Mouse (Mus musculus): ENCODE data around the gene Mki67.

Mki67 gene

DNA sequence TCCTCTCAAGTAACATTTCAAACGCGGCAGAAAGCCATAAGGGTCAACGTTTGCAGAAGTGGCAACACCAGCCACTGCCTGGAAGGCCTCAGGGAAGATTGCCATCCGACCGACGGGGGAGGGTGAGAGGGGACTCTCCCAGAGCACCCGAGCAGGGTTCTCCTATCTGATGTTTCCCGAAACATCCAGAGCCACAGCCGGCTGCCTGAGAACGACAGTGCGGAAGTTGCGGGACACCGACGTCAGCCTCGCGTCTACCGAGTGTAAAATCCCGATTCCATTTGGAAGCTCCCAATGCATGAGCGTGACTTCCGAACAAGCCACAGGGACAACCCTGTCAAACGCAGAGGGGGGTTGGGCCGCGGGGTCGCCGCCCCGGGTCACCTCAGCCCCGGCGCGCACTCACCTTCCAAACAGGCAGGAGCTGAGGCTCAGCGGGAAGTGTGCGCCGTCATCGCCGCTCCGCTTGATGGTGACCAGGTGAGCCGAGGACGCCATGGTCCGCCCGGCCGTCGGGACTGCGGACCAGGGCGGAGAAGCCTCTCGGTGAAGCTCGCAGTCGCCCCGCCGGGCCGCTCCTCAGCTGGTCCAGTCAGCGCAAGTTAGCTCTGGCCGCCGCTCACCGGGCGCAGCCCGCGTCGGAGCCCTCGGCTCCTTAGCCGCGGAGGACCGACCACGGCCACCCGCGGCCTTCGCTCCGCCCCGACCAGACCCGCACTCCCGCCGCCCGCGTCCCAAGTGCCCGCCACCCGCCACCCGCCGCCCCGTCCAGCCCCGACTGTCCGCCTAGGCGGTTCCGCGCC, at the start of gene Mki67:
Gene Mki67, minus strand, starts transcription at position 720 of the 803 bp plus-strand sequence.
- DNase-seq (ENCODE audit: low spot score in 2 of 2): peak; percentile 34 to 35

DNA sequence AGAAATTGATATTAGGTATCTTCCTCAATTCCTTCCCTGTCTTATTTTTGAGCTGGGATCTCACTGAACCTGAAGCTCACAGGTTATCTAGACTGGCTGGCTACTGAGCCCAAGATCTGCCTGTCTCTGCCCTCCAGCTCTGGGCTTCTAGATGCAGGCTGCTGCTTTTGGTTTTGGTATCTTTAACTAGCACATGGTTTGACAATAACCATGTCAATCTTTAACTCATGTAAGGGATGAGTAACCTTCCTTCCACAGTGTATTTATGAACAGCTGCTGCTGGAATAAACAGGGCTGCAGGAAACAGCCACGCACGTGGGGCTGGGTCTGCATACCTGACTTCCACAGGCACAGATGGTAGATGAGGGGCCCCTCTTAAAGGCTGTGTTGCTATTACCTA, 47.1 kb upstream of the Mki67 start:
- DNase-seq (ENCODE audit: low spot score in 2 of 2): no peak

DNA sequence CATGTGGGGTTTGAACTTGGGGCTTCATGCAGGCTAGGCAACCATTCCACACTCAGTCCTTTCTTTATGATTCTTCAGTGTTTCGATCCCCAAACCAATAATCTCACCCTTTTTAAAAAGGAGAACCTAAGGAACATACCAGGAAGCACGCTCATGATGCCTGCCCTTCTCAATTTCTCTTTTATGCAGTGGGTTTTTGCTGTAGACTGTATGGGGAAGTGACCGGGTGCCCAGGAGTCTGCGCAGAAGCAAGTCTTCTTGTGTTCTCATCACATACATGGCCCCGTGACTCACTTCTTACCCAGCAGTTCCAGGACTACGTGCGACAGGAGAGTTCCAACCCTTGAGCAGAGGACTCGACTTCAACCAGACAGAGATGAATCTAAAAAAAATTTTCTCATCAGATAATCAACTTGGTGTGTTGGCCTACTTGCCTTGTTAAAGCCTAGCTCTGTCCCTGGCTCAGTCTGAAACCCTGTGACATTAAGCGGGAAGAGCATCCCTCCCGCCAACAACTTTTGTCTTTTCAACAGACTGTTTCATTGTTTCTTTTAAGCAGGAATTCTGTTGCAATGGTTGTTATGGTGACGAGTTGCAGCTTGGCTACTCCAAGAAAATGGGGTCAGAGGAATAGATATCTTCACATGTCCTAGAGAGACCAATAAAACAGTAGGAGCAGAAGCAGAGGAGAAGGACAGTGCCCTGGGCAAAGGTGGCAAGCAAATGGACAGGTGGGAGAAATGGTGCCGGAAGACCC, 42.8 kb upstream of the Mki67 start:
- no peak for DNase-seq (ENCODE audit: low spot score in 2 of 2)

DNA sequence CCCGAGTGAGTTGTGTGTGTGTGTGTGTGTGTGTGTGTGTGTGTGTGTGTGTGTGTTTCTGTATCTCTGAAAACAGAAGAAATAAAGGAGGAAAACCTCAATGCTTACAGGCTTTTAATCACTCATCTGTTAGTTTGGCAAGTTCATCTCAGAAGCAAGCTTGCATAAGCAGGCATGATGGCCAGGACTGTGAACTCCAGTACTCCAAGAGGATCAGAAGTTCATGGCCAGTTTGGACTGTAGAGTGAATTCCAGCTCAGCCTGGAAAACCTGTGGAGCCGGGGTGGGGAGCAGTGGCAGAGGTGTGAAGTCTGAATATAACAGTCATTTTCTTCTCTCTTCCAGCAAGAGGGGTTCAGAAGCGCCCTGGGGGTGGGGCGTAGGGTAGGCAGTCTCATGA, 42.0 kb upstream of the Mki67 start:
- DNase-seq (ENCODE audit: low spot score in 2 of 2): no peak

DNA sequence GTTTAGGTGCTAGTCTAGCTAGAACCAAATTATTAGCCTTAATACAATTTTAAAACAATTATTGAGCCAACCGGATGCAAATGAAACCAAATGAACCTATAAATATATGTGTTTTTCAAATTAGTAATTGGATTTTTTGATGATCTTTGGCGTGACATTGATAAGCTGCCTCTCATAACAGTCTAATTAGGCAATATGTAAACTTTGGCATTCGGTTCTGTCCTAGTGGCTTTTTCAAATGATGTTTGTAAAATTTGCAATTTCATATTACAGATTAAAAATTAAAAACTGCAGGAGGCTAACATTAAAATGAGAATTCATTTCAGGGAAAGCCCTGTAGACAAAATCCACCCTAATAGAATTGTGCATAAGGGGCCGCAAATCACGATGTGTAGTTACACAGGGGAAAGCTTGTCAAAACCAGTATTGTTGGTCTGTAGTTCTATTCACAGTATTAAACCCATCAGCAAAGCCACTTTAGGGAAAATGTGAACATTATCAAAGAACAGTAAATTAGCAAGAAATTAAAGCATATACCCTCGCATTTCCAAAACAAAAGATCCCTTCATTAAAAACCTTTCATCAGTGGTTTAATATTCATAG, 40.9 kb upstream of the Mki67 start:
- no peak for DNase-seq (ENCODE audit: low spot score in 2 of 2)

DNA sequence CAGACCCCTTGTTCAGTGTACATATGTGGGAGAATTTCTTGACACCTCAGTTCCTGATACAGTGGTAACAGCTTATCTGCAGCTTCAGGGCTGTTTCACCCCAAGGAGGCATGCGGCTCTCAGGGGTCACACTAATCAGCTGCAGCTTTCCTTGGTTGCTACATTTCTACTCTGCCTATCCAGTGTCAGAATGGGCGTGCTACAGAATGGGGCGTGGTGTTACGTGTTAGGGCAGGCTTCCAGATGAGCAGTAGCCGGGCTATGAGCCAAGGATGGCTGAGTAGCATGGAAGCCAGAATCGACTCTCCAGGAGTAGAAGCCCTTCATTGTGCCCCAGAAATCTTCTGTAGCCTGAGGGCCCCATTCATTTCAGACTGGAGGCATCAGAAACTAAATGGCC, 32.8 kb upstream of the Mki67 start:
- peak; percentile 51 to 53 for DNase-seq (ENCODE audit: low spot score in 2 of 2)

DNA sequence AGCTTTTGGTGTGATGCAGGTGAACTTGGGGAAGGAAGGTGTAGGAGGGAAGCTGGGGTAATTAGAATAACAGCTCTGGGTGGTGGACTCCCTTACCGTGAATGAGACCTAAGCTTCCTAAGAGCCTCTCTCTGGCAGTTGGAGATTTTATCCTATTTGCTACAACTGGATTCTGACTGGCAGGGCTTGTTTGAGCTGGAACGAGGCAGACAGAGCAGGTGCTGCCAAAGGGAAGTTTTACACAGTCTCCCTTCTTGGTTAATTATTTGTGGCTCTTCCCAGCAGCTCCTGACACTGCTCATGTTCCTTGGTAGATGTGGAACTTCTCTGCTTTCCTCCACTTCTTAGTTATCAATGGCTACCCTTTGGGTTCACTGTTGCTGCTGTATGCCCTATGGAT, 30.9 kb upstream of the Mki67 start:
- DNase-seq (ENCODE audit: low spot score in 2 of 2): no peak

DNA sequence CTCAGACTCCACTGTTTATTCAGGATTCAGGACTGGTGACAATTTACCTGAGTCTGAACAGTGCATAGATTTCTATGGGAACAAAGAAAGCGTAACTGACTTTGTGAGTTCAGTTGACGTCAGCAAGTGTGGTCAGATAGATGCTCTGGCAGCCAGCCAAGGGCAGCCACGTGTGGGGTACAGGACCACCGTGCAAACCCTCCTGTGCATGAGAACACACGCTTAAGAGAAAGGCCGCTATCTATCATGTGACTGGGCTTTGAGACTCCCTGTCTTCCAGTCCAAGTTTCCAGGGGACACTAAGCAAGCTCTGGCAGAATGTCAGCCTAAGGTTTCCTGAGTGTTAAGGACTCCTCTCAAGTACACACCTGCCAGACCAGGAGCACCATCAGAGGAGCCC, 30.4 kb upstream of the Mki67 start:
- DNase-seq (ENCODE audit: low spot score in 2 of 2): no peak

DNA sequence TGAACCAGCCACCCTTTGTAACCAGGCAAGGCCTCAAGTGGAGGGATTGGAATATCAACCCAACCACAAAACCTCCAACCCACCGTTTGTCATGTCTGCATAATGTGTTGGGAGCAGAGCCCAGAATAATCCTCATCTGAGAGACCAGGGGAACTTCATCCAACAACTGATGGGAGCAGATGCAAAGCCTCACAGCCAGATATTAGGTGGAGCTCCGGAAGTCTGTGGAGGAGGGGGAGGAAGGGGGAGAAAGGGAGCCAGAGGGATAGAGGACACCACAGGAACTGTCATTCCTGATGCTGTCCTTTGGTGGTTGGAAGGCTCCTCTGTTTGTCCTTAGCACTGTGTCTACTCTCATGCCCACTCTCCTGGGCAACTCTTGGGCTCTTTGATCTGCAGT, 28.9 kb upstream of the Mki67 start:
- no peak for DNase-seq (ENCODE audit: low spot score in 2 of 2)

DNA sequence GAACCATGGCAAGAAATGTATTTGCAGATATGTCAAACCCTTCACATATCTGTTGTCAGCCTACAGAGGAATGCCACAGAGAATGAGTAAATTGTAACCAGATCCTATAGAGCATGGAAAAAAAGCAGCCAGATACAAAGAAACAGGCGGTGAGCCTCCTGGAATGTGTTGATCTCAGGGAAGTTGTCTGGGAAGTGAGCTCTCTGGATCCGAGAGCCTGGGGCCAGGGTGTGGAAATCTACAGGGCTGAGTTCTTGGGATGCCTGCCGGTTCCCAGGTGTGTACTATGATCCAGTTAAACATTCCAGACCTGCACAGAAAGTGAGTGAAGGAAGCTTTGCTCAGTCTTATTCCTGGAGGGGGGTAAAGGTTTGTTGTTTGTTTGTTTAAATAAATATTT, 24.3 kb upstream of the Mki67 start:
- DNase-seq (ENCODE audit: low spot score in 2 of 2): no peak

DNA sequence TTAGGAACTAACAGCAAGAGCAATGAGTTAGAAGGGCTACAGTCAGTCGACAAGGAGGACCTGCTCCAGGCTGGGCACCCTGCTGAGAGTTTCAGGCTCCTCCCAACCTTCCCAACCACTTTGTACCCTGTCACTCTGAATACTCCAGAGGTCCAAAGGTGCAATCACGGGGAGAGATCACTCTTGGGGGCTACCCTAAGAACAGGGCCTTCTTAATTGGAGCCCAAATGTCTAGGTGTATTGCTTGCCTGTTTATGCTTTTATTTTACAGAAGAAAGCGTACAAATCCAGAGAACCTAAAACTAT, 20.4 kb upstream of the Mki67 start:
- no peak for DNase-seq (ENCODE audit: low spot score in 2 of 2)

DNA sequence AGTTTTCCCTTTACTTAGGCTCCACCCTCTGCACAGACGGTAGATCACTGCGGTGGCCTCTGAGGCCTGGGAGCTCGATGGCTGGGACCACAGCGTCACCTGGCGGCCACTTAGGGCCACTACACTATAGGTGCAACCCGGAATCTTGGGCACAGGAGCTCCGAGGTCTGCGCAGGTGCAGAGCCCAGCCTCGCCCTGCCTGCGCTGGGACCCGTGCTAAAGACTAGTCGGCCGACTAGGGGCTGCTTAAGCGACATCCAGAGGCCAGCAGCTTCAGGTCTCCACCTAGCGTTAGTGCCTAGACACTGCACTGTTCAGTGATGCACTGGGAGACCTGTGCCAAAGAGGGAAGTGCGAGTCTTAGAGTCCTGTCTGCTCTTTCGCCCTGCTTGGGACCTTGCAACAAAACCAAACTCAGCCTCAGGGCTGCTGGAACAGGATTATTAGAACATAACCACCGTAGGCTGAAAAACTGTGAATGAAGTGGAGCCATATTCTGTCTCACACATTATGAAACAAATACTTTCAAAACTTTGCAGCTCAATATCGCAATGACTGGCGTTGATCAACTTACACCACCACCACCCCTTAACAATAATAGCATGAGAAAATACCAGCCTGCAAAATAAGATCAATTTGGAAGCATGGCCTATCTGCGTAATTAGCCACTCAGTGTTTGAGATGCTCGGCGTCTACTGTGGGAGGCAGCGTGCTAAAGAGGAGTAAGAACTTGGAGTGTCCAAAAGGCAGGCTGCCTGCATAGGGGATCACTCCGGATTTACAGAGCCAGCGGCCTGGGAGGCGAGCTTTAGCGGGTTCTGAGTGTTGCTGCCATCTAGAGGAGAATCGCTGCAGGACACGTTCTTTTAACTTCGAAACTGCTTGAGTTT, 19.8 kb upstream of the Mki67 start:
- peak; percentile 85 to 90 for DNase-seq (ENCODE audit: low spot score in 2 of 2)

DNA sequence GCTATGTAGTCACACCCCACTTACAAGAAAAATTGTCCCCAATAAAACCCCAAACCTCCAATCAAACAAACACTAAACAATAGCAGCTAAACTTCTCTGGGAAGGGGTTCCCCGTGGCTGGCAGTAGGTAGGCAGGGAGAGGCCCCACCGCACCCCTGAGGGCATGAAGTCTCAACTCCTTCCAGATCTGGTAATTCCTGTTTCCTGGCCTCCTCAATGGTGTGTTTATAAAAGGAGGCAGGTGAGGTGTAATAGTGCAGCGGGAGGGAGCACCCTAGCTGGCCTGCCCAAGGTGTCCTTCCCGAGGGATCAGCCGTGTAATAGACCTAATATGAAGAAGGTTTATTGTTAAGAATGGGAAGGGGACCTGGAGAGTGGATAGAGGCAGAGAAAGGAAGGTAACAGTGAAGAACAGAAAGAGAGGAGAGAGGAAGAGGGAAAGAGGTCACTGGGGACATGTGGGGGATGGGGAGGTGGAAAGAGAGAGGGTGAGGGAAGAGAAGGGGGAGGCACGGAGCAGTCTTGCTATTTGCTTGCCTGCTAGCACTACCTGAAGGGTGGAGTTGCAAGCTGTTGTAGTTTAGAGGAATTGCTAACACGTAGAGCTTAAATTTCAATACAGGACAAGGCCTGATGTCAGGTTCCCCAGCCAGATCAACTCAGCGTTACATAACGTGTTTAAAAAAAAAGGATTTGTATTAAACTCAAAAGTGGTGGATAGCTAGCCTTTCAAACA, 18.9 kb upstream of the Mki67 start:
- no peak for DNase-seq (ENCODE audit: low spot score in 2 of 2)

DNA sequence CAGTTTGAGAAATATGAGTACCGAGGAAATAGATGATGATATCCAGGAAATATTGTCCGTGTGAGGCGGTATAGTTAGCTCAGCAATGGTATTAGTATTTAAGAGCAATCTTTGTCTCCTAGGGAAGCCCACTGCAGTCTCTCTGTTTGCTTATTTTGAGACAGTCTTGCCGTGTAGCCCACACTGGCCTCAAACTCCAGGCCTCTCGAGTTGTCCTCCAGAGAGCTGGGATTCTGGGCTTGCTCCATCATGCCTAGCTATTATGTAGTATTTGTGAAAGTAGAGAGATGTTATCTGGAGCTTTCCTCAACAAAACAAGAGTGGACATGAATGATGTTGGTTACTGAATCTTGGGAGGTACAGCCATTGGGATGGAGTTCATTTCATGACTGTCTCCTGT, 18.2 kb upstream of the Mki67 start:
- DNase-seq (ENCODE audit: low spot score in 2 of 2): no peak

DNA sequence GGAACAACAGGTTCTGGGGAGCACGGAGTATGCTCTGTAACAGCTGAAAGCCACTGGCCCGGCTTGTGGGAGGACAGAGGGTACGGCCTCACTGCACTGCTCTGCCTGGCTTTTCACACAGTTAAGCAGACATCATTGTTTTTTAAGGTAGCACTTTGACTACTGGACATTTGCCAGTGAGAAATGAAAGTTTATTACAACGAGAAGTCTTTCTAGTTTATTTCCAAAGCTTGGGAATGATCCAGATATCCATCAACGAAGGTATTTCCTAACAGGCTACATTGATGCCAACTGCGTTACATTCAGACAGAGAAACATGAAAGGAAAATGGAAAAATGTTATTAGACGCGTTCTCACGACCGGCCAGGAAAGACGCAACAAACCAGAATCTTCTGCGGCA, 11.9 kb upstream of the Mki67 start:
- no peak for DNase-seq (ENCODE audit: low spot score in 2 of 2)

DNA sequence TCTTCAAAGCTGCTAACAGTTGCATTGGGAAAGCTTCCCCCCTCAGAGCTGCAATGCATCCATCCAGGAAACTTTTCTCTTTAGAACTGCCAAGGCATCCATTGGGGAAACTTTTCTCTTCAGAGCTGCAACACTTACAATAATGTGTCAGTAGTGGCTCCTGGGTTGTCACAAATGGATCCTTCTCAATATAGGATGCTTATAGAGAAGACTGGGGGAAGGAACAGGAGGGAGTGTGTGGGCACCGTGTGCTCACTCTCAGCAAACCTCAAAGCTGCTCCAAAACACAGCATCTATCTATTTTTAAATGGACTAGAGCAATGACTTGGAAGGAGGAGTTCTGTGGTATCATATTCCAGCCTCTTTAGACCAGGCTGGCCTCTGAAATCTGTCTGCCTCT, 10.5 kb upstream of the Mki67 start:
- DNase-seq (ENCODE audit: low spot score in 2 of 2): no peak

DNA sequence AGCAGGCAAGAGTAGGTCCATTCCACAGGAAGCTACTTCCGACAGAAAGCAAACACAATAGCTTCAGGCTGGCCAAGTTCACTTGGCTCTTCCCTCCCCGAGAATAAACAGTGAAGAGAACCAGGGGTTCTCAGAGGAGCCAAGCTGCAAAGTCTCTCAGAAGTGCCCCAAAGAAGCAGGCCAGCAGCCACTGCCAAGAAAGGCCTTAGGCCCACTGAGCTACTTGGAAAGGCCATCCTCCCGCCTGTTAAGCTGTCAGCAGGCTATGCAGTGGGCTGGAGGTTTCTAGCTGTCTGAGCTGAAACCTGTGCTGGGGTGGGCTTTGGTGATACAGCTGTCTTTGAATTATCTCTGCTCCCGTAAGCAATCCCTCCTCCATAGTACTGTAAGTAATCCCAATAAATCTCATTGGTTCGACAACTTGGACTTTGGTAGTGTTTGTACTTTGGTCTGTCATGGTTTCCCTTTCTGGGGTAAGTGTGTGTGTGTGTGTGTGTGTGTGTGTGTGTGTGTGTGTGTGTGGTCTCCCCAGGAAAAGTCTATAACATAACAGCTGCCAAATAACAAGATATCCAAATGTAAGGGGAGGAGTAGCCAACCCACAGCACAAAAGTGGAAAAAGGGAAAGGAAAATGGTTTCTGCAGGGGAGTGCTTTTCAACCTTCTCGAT, 7.6 kb upstream of the Mki67 start:
- DNase-seq (ENCODE audit: low spot score in 2 of 2): no peak

DNA sequence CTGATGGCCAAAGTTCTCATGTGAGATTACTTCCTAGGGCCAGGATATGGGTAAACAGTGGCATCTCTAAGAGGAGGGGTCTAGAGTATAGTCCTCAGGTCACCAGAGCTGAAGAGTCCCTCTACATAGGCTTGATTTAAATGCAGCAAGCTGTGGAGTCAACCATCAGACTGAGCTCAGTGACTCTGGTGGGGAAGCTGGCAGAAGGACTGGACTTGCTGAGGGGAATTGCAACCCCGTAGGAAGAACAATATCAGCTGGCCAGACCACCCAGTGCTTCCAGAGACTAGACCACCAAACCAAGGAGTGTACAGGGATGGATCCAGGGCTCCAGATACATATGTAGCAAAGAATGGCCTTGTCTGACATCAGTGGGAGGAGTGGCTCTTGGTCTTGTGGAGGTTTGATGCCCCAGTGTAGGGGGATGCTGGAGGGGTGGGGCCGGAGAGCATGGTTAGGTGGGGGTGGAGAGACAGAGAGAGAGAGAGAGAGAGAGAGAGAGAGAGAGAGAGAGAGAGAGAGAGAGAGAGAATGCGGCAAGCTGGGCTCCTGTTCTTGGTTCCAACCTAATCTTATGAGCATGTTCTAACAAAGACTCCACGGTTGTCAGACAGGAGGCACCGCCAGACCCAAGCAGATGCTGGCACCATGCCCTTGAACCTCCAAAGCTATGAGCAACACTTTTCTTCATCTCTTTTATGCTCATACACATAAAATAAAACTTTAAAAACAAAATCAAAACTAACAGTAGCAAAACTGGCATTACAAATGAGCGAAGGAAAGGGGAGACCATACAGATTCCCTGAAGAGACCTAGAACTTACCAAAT, 6.1 kb upstream of the Mki67 start:
- DNase-seq (ENCODE audit: low spot score in 2 of 2): no peak

DNA sequence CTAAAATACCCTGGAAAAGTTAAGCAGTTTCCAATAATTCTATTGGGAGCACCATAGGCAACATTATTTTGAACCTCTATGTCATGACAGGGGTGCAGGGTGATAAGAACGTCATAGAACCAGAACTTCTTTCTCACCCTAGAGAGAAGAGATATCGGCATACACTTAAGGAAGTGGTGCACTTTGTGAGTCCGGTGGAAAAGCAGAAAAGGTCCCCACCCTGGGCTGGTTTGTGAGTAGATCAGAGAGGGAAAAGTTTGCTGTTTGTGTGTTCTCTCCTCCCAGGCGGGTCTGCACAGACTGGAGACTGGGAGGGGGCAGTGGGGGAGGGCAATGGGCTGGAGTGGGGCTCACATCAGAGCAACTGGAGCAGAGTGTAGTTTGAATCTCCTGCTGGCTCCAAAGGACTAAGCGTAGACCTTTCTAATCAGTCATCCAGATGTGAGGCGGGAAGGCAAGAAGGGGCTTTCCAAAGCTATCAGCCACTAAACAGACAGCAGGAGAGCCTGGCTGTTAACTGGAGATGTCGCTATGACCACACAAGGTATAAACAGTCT, 5.4 kb upstream of the Mki67 start:
- no peak for DNase-seq (ENCODE audit: low spot score in 2 of 2)

Measured in right cerebral cortex, postnatal 10 days (tissue).